Mouse (Mus musculus) gastrocnemius, postnatal 10 days (tissue): Measurements from ENCODE around the gene Gm3685. TPM values are rescaled to one million over a fixed set of nuclear protein-coding genes. Genes with fewer than 3 reads are reported as not detected.
"Not testable (repeated sequence)": the region's sequence is repeated elsewhere in the genome, so short reads cannot be mapped to it uniquely, and the experiment has no call there.

Source experiments
- DNase-seq: peaks from one replicate; pipeline ENCODE4 v3.0.0; 2021; ENCODE audit warnings: mixed read lengths
- long read RNA-seq, 2 experiments: library from polyadenylated mRNA; stranded (forward); transcript quantifications; one replicate each; pipeline ENCODE4 v2.0.0; 2021
- total RNA-seq, 2 experiments: library from RNA; stranded (reverse); gene quantifications; 2 replicates each; pipeline ENCODE4 v1.2.3; 2021

Gm3685 gene
- total RNA-seq, result not detected
- long read RNA-seq, experiment 1, result 0 reads
- long read RNA-seq, experiment 2, result 0 reads

DNA sequence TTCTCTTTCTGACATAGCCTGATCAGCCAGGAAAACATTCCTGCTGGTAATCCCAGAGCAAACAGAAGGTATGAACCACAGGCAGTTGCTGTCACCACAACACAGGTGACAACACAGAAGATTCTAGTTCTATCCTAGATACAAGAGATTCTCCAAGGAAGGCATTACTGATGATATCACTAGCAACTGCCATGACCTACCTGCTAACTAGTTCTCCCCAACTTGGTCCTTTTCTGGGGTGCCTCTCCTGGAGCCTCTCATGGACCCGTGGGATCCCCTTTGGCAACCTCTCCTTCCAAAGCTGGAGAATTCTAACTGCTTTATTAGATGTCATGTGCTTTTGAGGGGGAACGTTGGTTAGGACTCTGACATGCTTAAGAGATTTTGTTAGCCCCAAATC is at the start of gene Gm3685:
Gene Gm3685, minus strand, starts transcription at position 101 of the 400 bp plus-strand sequence.
- not testable (repeated sequence) for DNase-seq

DNA sequence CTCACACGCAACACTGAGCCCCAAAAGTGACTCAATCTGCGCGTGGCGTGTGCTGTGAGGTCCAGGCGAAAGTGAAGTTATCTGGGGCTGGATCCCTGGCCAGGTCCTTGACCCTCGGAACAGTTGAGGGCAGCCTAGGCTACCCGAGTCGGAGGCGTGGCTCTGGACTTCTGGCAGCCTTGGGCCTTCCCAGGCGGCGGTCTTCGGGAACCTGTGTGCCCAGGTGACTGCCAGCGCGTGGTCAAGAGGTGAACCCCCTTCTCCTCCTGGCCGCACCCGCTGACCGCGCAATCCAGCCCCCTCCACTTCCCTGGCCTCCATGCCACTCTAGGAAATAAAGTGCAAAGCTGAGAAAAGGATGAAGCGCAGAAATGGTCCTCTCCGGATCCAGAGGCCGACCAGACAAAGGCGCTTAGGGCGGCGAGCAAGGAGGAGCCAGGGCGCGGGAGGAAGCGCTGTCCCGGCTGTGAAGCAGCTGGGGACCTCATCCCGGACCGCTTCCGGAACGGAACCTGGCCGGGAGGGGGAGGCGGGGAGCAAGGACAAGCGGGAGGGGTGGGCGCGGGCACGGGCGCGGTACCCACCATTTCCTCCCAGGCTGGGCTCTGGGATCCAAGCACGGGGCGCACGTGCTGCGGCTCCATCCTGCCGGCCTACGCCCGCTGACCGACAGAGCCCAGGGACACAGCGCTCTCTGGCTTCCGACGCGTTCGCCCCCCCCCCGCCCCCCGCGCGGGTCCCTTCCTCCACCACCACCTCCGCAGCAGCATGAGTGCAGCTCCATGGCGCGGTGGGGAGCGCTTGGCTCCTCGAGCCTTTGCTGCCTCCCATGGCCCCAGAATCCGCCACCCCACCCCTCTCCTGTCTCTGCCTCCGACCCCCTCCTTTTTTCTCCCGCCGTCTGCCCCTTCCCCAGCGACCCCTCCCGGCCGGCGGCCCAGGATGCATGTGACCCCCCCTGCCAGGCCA is 17.7 kb downstream of the Gm3685 start, which contains the start of gene Gm10406:
Gene Gm10406, minus strand, starts transcription at position 669 of the 969 bp plus-strand sequence.
- peak; percentile 21 for DNase-seq

DNA sequence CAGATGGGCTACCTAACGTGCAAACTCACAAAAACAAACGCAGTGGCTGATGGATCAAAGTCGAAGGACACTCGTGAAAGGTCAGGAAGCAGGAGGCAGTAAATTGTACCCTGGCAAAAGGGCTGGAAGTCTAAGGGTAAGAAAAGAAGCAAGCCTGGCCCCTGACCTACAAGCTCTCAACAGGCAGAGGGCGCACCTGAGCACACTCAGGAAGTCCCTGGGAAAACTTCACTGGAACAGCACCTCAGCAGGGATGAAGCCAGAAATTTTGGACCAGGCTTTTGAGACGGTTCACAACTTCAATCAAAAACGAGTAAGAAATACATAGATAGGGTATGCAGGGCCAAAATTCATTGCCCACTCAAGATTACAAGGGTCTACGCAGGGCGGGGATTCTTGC is 18.5 kb downstream of the Gm3685 start:
- DNase-seq, result not testable (repeated sequence)

Other genes starting within 250 kb of the Gm3685 start
- gene Gm3642, start 204.7 kb downstream of the Gm3685 start, total RNA-seq, result under 1 TPM in 1 of 2 experiments, not detected in 1; 0.14 TPM
- 1 to 10 TPM; 1.0 to 1.7 TPM for gene Gm3667, start 155.0 kb downstream of the Gm3685 start, total RNA-seq
- gene Gm6356, start 71.2 kb downstream of the Gm3685 start, total RNA-seq, result not detected
- gene Gm10406, start 17.5 kb downstream of the Gm3685 start, total RNA-seq, result under 1 TPM in 1 of 2 experiments, not detected in 1; 0.31 TPM
- gene Gm3696, start 55.7 kb upstream of the Gm3685 start, total RNA-seq, result 1 to 10 TPM in 1 of 2 experiments, under 1 TPM in 1; 0.89 to 2.3 TPM
- gene Gm6676, start 80.4 kb upstream of the Gm3685 start, total RNA-seq, result not detected
- under 1 TPM; 0.19 to 0.59 TPM for gene Gm3512, start 129.6 kb upstream of the Gm3685 start, total RNA-seq
- gene Gm16434, start 149.6 kb upstream of the Gm3685 start, total RNA-seq, result not detected
- not detected for gene Gm3727, start 219.7 kb upstream of the Gm3685 start, total RNA-seq